Mouse (Mus musculus): Measurements from ENCODE around the gene Amy2a1. TPM values are rescaled to one million over a fixed set of nuclear protein-coding genes. Genes with fewer than 3 reads are reported as not detected.
"Not testable (repeated sequence)": the region's sequence is repeated elsewhere in the genome, so short reads cannot be mapped to it uniquely, and the experiment has no call there.

Gene Amy2a1
- total RNA-seq (2021) = 1.6 TPM in 1 of 2 replicates, not detected in the other
- long read RNA-seq, experiment 1 = 0 reads
- long read RNA-seq, experiment 2 = 0 reads

- not testable (repeated sequence) for DNase-seq
Measured at GRCm38 (mm10) chr3:113532328-113532727, at the start of gene Amy2a1. Amy2a1 (minus strand) TSS chr3:113532428.

GRCm38 (mm10) chr3:113574578-113574977 lies 42.4 kb upstream of the Amy2a1 start:
- peak; percentile 37 for DNase-seq

DNA sequence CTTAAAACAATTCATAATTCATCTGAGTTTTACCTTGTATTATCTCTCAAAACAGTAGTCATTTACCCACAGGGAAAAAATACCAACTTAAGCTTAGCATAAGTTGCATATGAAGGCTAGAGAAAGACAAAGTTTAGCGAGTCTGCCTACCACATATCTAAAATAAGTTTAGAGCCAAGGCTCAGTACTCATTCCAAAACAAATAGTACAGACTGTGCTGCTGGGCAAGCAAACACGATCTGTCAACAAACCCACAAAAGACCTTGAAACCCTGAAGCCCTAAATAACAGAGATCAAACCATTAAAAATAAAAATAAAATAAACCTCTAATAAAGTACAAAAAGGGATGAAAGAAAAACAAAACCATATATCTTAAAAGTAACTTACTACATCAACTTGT lies 41.9 kb upstream of the Amy2a1 start:
- peak; percentile 7 for DNase-seq

GRCm38 (mm10) chr3:113572158-113572557 lies 39.9 kb upstream of the Amy2a1 start:
- no peak for DNase-seq

DNA sequence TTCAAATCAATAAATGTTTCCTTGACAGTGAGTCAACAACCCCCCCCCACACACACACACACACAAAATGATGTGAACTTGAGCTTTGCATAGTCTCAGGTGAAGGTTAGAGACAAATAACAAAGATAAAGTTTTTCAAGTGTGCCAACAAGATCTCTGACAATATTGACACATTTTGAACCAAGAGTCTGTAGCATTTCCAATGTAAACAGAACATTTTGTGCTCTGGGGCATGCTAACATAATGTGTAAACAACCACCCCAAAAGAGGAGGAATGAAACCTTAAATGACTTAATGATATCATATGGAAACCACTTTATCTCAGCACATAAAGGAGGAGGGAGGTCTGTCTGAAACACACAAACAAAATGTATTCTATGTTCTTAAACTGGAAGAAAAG lies 7.5 kb upstream of the Amy2a1 start:
- DNase-seq = no peak

Other genes with a start within 250 kb of the Amy2a1 start
- gene Amy2a4, start 241.0 kb downstream of the Amy2a1 start, total RNA-seq (2021) = not detected in 2 replicates
- not detected in 2 replicates for gene Amy2a3, start 208.4 kb downstream of the Amy2a1 start, total RNA-seq (2021)
- gene Amy2a2, start 175.8 kb downstream of the Amy2a1 start, total RNA-seq (2021) = not detected in 2 replicates
- gene Amy1, start 74.3 kb upstream of the Amy2a1 start, total RNA-seq (2021) = 47.7 and 82.7 TPM in 2 replicates
- 22.9 and 26.1 TPM in 2 replicates for gene Rnpc3, start 97.7 kb upstream of the Amy2a1 start, total RNA-seq (2021)